9 mouse cellular contexts compared by ENCODE assay signal in genomic region chr16:9995814-9996210, GRCm38 (mm10). TPM values are rescaled to one million over a fixed set of nuclear protein-coding genes. Genes with fewer than 3 reads are reported as not detected.
DNase-seq lines count a peak whose midpoint lies in the region; ATAC-seq and TF ChIP-seq lines count a peak whose summit lies in the region.
"Had no signal": no experiment of that assay in that cellular context is flagged by ENCODE, and none has a peak within 500 bp of the region (broad histone marks: within the 10 kb centered on the region; RNA-seq: fewer than 3 reads in every experiment).

No protein-coding gene starts in this region.

- no peak overlapping the region for H3K27ac ChIP-seq in heart, embryonic 11.5 days (ENCODE audit: low read depth, low read length)
- no peak overlapping the region for H3K27ac ChIP-seq in stomach, embryonic 14.5 days (ENCODE audit: low read length)
- H3K27ac ChIP-seq in stomach, postnatal 0 days (replicated peaks): no peak overlapping the region
- H3K27ac ChIP-seq in limb, embryonic 12.5 days: no peak overlapping the region
- no peak overlapping the region for H3K27ac ChIP-seq in kidney, adult 2 months (ENCODE audit: insufficient read depth, low read depth, low read length)
- H3K27ac ChIP-seq: liver, embryonic 13.5 days had no signal

- no peaks in the 10 kb centered on the region for H3K9me3 ChIP-seq in heart, embryonic 11.5 days (replicated peaks; ENCODE audit: control insufficient read depth, low read length)
- H3K9me3 ChIP-seq in stomach, embryonic 14.5 days (ENCODE audit: control insufficient read depth, low read depth, low read length): no peaks in the 10 kb centered on the region
- no peaks in the 10 kb centered on the region for H3K9me3 ChIP-seq in stomach, postnatal 0 days (ENCODE audit: control insufficient read depth, low read length)
- no peaks in the 10 kb centered on the region for H3K9me3 ChIP-seq in limb, embryonic 12.5 days
- H3K9me3 ChIP-seq: liver, embryonic 13.5 days had no signal

- DNase-seq in heart, postnatal 10 days: no peak
- no peak for DNase-seq in stomach, postnatal 0 days (ENCODE audit: low spot score)
- DNase-seq in ovary, postnatal 10 days (ENCODE audit: low spot score): no peak
- DNase-seq in testis, postnatal 14 days (ENCODE audit: low spot score): no peak
- no peak for DNase-seq in kidney, adult 2 months
- DNase-seq: liver, embryonic 13.5 days had no signal

- TF ChIP-seq POLR2A in kidney, adult 2 months (IDR thresholded peaks at IDR 0.05; ENCODE audit: low read depth, low read length): no peak

- H3K27me3 ChIP-seq in heart, embryonic 11.5 days (ENCODE audit: control insufficient read depth, insufficient read depth, low read length): peaks cover 63% of the 10 kb centered on the region
- H3K27me3 ChIP-seq in stomach, embryonic 14.5 days (ENCODE audit: control insufficient read depth, insufficient read depth, low read length): peaks cover 58% of the 10 kb centered on the region
- H3K27me3 ChIP-seq in stomach, postnatal 0 days (ENCODE audit: control insufficient read depth, insufficient read depth, low read length): peaks cover 17% of the 10 kb centered on the region; the same call in 1 of the 2 replicates
- H3K27me3 ChIP-seq in limb, embryonic 12.5 days: peaks cover 70% of the 10 kb centered on the region
- H3K27me3 ChIP-seq in kidney, adult 2 months (replicated peaks; ENCODE audit: control insufficient read depth, insufficient read depth, low read length): no peaks in the 10 kb centered on the region; the same call in 1 of the 2 replicates

- ATAC-seq in heart, embryonic 11.5 days (replicated peaks; ENCODE audit: insufficient number of reproducible peaks, low FRiP score, low TSS enrichment): no peak
- ATAC-seq in stomach, embryonic 14.5 days (ENCODE audit: insufficient number of reproducible peaks, insufficient read depth, low FRiP score, low read depth): no peak
- no peak for ATAC-seq in stomach, postnatal 0 days (ENCODE audit: low FRiP score, low TSS enrichment)
- no peak for ATAC-seq in limb, embryonic 12.5 days (ENCODE audit: insufficient number of reproducible peaks, insufficient read depth, low FRiP score, low TSS enrichment, low read depth)

- WGBS in heart, embryonic 11.5 days (ENCODE audit: insufficient replicate concordance): 25% methylated on average over 13 of the region's 13 CpGs
- WGBS in stomach, embryonic 14.5 days: 20% methylated on average over 13 of the region's 13 CpGs
- WGBS in stomach, postnatal 0 days: 23% methylated on average over 13 of the region's 13 CpGs
- 28% methylated on average over 13 of the region's 13 CpGs for WGBS in limb, embryonic 12.5 days
- WGBS in kidney, adult 2 months: 33% methylated on average over 13 of the region's 13 CpGs

- TF ChIP-seq EP300 in stomach, postnatal 0 days (optimal IDR thresholded peaks at IDR 0.05): no peak

- H3K36me3 ChIP-seq in heart, embryonic 11.5 days (ENCODE audit: control insufficient read depth, insufficient read depth, low read length): no peaks in the 10 kb centered on the region
- no peaks in the 10 kb centered on the region for H3K36me3 ChIP-seq in stomach, embryonic 14.5 days (ENCODE audit: control insufficient read depth, insufficient read depth, low read length)
- no peaks in the 10 kb centered on the region for H3K36me3 ChIP-seq in stomach, postnatal 0 days (ENCODE audit: control insufficient read depth, insufficient read depth, low read length)
- H3K36me3 ChIP-seq in limb, embryonic 12.5 days: no peaks in the 10 kb centered on the region
- no peaks in the 10 kb centered on the region for H3K36me3 ChIP-seq in kidney, adult 2 months (ENCODE audit: control insufficient read depth, insufficient read depth, low read length)
- H3K36me3 ChIP-seq: liver, embryonic 13.5 days had no signal

- H3K4me1 ChIP-seq in heart, embryonic 11.5 days (ENCODE audit: control insufficient read depth, insufficient read depth, low read length): peaks cover 15% of the 10 kb centered on the region
- peaks cover 10% of the 10 kb centered on the region; the same call in 1 of the 2 replicates for H3K4me1 ChIP-seq in stomach, embryonic 14.5 days (ENCODE audit: control insufficient read depth, insufficient read depth, low read length)
- no peaks in the 10 kb centered on the region for H3K4me1 ChIP-seq in stomach, postnatal 0 days (replicated peaks; ENCODE audit: control insufficient read depth, insufficient read depth)
- peaks cover 35% of the 10 kb centered on the region for H3K4me1 ChIP-seq in limb, embryonic 12.5 days (replicated peaks)
- no peaks in the 10 kb centered on the region for H3K4me1 ChIP-seq in kidney, adult 2 months (ENCODE audit: control insufficient read depth, insufficient read depth, low read length)
- H3K4me1 ChIP-seq: liver, embryonic 13.5 days had no signal

- peak overlapping the region; percentile 75 for H3K4me2 ChIP-seq in heart, embryonic 11.5 days
- peak overlapping the region; percentile 59 for H3K4me2 ChIP-seq in stomach, embryonic 14.5 days (replicated peaks; ENCODE audit: low read depth, low read length)
- H3K4me2 ChIP-seq in stomach, postnatal 0 days (replicated peaks; ENCODE audit: low read depth): no peak overlapping the region
- peak overlapping the region; percentile 68 for H3K4me2 ChIP-seq in limb, embryonic 12.5 days

- TF ChIP-seq CTCF in stomach, postnatal 0 days (IDR thresholded peaks at IDR 0.05; ENCODE audit: low read depth): no peak
- no peak for TF ChIP-seq CTCF in kidney, adult 2 months (conservative IDR thresholded peaks at IDR 0.05; ENCODE audit: insufficient read depth, insufficient read length, low read depth, low read length)

- intact Hi-C loops in heart, postnatal 10 days (cut with DNase I): no loop called here

- peak overlapping the region; percentile 44 for H3K4me3 ChIP-seq in heart, embryonic 11.5 days (ENCODE audit: low read depth, low read length)
- H3K4me3 ChIP-seq in stomach, embryonic 14.5 days (ENCODE audit: low read depth, low read length): peak overlapping the region; percentile 33
- no peak overlapping the region for H3K4me3 ChIP-seq in stomach, postnatal 0 days (ENCODE audit: low read depth, low read length)
- H3K4me3 ChIP-seq in limb, embryonic 12.5 days (replicated peaks): peak overlapping the region; percentile 42
- no peak overlapping the region for H3K4me3 ChIP-seq in kidney, adult 2 months (ENCODE audit: insufficient read depth, low read depth, low read length)
- H3K4me3 ChIP-seq: liver, embryonic 13.5 days had no signal

- no peak overlapping the region for H3K9ac ChIP-seq in heart, embryonic 11.5 days (ENCODE audit: low read depth, low read length)
- no peak overlapping the region for H3K9ac ChIP-seq in stomach, embryonic 14.5 days (replicated peaks; ENCODE audit: low read depth, low read length)
- no peak overlapping the region for H3K9ac ChIP-seq in stomach, postnatal 0 days (ENCODE audit: low read length)
- no peak overlapping the region for H3K9ac ChIP-seq in limb, embryonic 12.5 days (replicated peaks)
- H3K9ac ChIP-seq: liver, embryonic 13.5 days had no signal

RNA-seq across cellular contexts. Expression of gene Grin2a, which starts 0.5 kb away (rescaled TPM):
- polyA plus RNA-seq in heart, embryonic 11.5 days (2014; fragmentation: Nextera tagmentation; extraction: Ambion mirVana): 0.19 and 0.59 TPM in 2 replicates
- total RNA-seq in heart, postnatal 10 days (2021): under 1 TPM; 0.12 to 0.17 TPM
- 0.77 and 0.85 TPM in 2 replicates for polyA plus RNA-seq in stomach, embryonic 14.5 days (2014; fragmentation: Nextera tagmentation; extraction: Ambion mirVana)
- polyA plus RNA-seq in stomach, postnatal 0 days (2015; fragmentation: Nextera tagmentation; extraction: Ambion mirVana): 0.02 TPM in 1 of 2 replicates, not detected in the other
- 0.30 and 0.58 TPM in 2 replicates for polyA plus RNA-seq in limb, embryonic 12.5 days (2016; fragmentation: Nextera tagmentation; extraction: Ambion mirVana)
- not detected in 2 replicates for polyA plus RNA-seq in kidney, adult 2 months (2012; rRNA removed)

Comparison
In these comparisons a context has a peak if more than half of its experiments do, and no peak if none do; other contexts are left out.
1. H3K4me3 ChIP-seq: peak in heart, embryonic 11.5 days (single experiment), stomach, embryonic 14.5 days (single experiment) and limb, embryonic 12.5 days (single experiment); none in stomach, postnatal 0 days (single experiment) and kidney, adult 2 months (single experiment).